Mouse (Mus musculus): ENCODE data around the gene Ctsj.
"Not testable (repeated sequence)": the region's sequence is repeated elsewhere in the genome, so short reads cannot be mapped to it uniquely, and the experiment has no call there.

DNA sequence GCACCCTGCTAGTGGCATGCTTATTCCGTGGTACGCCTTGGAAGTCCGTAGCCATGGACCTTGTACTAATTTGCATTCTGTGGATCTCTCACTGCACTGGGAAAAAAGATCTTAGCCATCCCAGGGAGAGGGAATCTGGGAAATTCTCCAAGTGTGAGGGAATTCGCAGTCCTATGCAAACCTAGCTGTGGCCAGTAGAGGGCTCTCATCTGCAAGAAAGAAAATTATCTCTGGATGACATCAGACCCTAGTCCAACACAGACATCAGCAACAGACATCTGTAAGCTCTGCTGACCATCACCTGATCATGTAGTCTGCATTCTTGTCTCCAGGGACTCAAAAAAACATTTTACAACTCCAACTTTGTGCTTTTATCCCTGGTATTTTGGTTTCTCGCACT, 18.8 kb downstream of the Ctsj start:
- not testable (repeated sequence) for TF ChIP-seq CTCF (IDR thresholded peaks at IDR 0.05; ENCODE audit: control insufficient read depth, insufficient read depth, low read length); POLR2A (IDR thresholded peaks at IDR 0.05; ENCODE audit: borderline replicate concordance, control insufficient read depth, low read depth, low read length)
